Mouse (Mus musculus): ENCODE results near the gene Llcfc1. TPM values are rescaled to one million over a fixed set of nuclear protein-coding genes. Genes with fewer than 3 reads are reported as not detected.

Gene Llcfc1
- polyA plus RNA-seq, 1 experiment = not detected

GRCm38 (mm10) chr6:41646220-41646619 lies 38.0 kb upstream of the Llcfc1 start:
- 81% methylated on average over 3 of the region's 3 CpGs for WGBS
- H3K4me3 ChIP-seq (ENCODE audit: insufficient read depth, low read depth, low read length) = no peak overlapping the region
- no peaks in the 10 kb centered on the region for H3K4me1 ChIP-seq (ENCODE audit: control insufficient read depth, insufficient read depth, low read length)
- no peak overlapping the region for H3K27ac ChIP-seq (ENCODE audit: insufficient read depth, low read depth, low read length)
- TF ChIP-seq CTCF (IDR thresholded peaks at IDR 0.05; ENCODE audit: insufficient read depth, low read depth, low read length) (no peak), POLR2A (IDR thresholded peaks at IDR 0.05; ENCODE audit: insufficient read depth, low read depth, low read length) (no peak)

- Histone ChIP-seq H3K4me3 (ENCODE audit: insufficient read depth, low read depth, low read length) (no peak overlapping the region), H3K4me1 (ENCODE audit: control insufficient read depth, insufficient read depth, low read length) (no peaks in the 10 kb centered on the region), H3K27ac (ENCODE audit: insufficient read depth, low read depth, low read length) (no peak overlapping the region)
- TF ChIP-seq CTCF (IDR thresholded peaks at IDR 0.05; ENCODE audit: insufficient read depth, low read depth, low read length) (no peak), POLR2A (IDR thresholded peaks at IDR 0.05; ENCODE audit: insufficient read depth, low read depth, low read length) (no peak)
Measured at GRCm38 (mm10) chr6:41646672-41647071, 37.6 kb upstream of the Llcfc1 start.

- Histone ChIP-seq H3K4me3 (ENCODE audit: insufficient read depth, low read depth, low read length) (no peak overlapping the region), H3K27ac (ENCODE audit: insufficient read depth, low read depth, low read length) (no peak overlapping the region), H3K4me1 (ENCODE audit: control insufficient read depth, insufficient read depth, low read length) (no peaks in the 10 kb centered on the region)
- WGBS = 95% methylated on average over 5 of the region's 5 CpGs
- TF ChIP-seq POLR2A (IDR thresholded peaks at IDR 0.05; ENCODE audit: insufficient read depth, low read depth, low read length) (no peak), CTCF (IDR thresholded peaks at IDR 0.05; ENCODE audit: insufficient read depth, low read depth, low read length) (no peak)
Measured at GRCm38 (mm10) chr6:41653173-41653572, 31.1 kb upstream of the Llcfc1 start.

GRCm38 (mm10) chr6:41654648-41655047 lies 29.6 kb upstream of the Llcfc1 start:
- WGBS = 90% methylated on average over 8 of the region's 8 CpGs
- H3K4me3 ChIP-seq (ENCODE audit: insufficient read depth, low read depth, low read length) = no peak overlapping the region
- no peak overlapping the region for H3K27ac ChIP-seq (ENCODE audit: insufficient read depth, low read depth, low read length)
- no peaks in the 10 kb centered on the region for H3K4me1 ChIP-seq (ENCODE audit: control insufficient read depth, insufficient read depth, low read length)
- TF ChIP-seq CTCF (IDR thresholded peaks at IDR 0.05; ENCODE audit: insufficient read depth, low read depth, low read length) (no peak), POLR2A (IDR thresholded peaks at IDR 0.05; ENCODE audit: insufficient read depth, low read depth, low read length) (no peak)

- Histone ChIP-seq H3K4me3 (ENCODE audit: insufficient read depth, low read depth, low read length) (no peak overlapping the region), H3K4me1 (ENCODE audit: control insufficient read depth, insufficient read depth, low read length) (no peaks in the 10 kb centered on the region), H3K27ac (ENCODE audit: insufficient read depth, low read depth, low read length) (no peak overlapping the region)
- 93% methylated on average over 1 of the region's 1 CpGs for WGBS
- TF ChIP-seq CTCF (IDR thresholded peaks at IDR 0.05; ENCODE audit: insufficient read depth, low read depth, low read length) (no peak), POLR2A (IDR thresholded peaks at IDR 0.05; ENCODE audit: insufficient read depth, low read depth, low read length) (no peak)
Measured at GRCm38 (mm10) chr6:41658487-41658886, 25.7 kb upstream of the Llcfc1 start.

GRCm38 (mm10) chr6:41662320-41662719 lies 21.9 kb upstream of the Llcfc1 start:
- TF ChIP-seq CTCF (IDR thresholded peaks at IDR 0.05; ENCODE audit: insufficient read depth, low read depth, low read length) = no peak
- TF ChIP-seq POLR2A (IDR thresholded peaks at IDR 0.05; ENCODE audit: insufficient read depth, low read depth, low read length) = no peak
- H3K4me1 ChIP-seq (ENCODE audit: control insufficient read depth, insufficient read depth, low read length) = no peaks in the 10 kb centered on the region
- WGBS = 29% methylated on average over 2 of the region's 2 CpGs
- no peak overlapping the region for H3K27ac ChIP-seq (ENCODE audit: insufficient read depth, low read depth, low read length)
- no peak overlapping the region for H3K4me3 ChIP-seq (ENCODE audit: insufficient read depth, low read depth, low read length)

- WGBS = 93% methylated on average over 2 of the region's 2 CpGs
- no peak for TF ChIP-seq POLR2A (IDR thresholded peaks at IDR 0.05; ENCODE audit: insufficient read depth, low read depth, low read length)
- TF ChIP-seq CTCF (IDR thresholded peaks at IDR 0.05; ENCODE audit: insufficient read depth, low read depth, low read length) = no peak
Measured at GRCm38 (mm10) chr6:41676530-41676929, 7.7 kb upstream of the Llcfc1 start.

GRCm38 (mm10) chr6:41680669-41681068 lies 3.6 kb upstream of the Llcfc1 start, which contains the start of gene Trpv5:
Trpv5 (minus strand) TSS chr6:41680769.
- Histone ChIP-seq H3K4me3 (ENCODE audit: insufficient read depth, low read depth, low read length) (no peak within 1 kb of the TSS), H3K4me1 (ENCODE audit: control insufficient read depth, insufficient read depth, low read length) (no peaks in the 10 kb centered on the region), H3K27ac (ENCODE audit: insufficient read depth, low read depth, low read length) (no peak within 1 kb of the TSS)
- WGBS = 78% methylated on average over 1 of the region's 1 CpGs
- no peak for TF ChIP-seq POLR2A (IDR thresholded peaks at IDR 0.05; ENCODE audit: insufficient read depth, low read depth, low read length)
- TF ChIP-seq CTCF (IDR thresholded peaks at IDR 0.05; ENCODE audit: insufficient read depth, low read depth, low read length) = no peak

More at GRCm38 (mm10) chr6:41676530-41676929, 7.7 kb upstream of the Llcfc1 start:
- Histone ChIP-seq H3K4me1 (ENCODE audit: control insufficient read depth, insufficient read depth, low read length) (no peaks in the 10 kb centered on the region), H3K27ac (ENCODE audit: insufficient read depth, low read depth, low read length) (no peak overlapping the region), H3K4me3 (ENCODE audit: insufficient read depth, low read depth, low read length) (no peak overlapping the region)

GRCm38 (mm10) chr6:41681656-41682055 lies 2.6 kb upstream of the Llcfc1 start:
- no peak for TF ChIP-seq CTCF (IDR thresholded peaks at IDR 0.05; ENCODE audit: insufficient read depth, low read depth, low read length)
- TF ChIP-seq POLR2A (IDR thresholded peaks at IDR 0.05; ENCODE audit: insufficient read depth, low read depth, low read length) = no peak
- Histone ChIP-seq H3K27ac (ENCODE audit: insufficient read depth, low read depth, low read length) (no peak overlapping the region), H3K4me1 (ENCODE audit: control insufficient read depth, insufficient read depth, low read length) (no peaks in the 10 kb centered on the region), H3K4me3 (ENCODE audit: insufficient read depth, low read depth, low read length) (no peak overlapping the region)
- WGBS = 90% methylated on average over 5 of the region's 5 CpGs

GRCm38 (mm10) chr6:41684911-41685310 lies 680 bp downstream of the Llcfc1 start:
- TF ChIP-seq POLR2A (IDR thresholded peaks at IDR 0.05; ENCODE audit: insufficient read depth, low read depth, low read length) (no peak), CTCF (IDR thresholded peaks at IDR 0.05; ENCODE audit: insufficient read depth, low read depth, low read length) (no peak)
- WGBS = 90% methylated on average over 5 of the region's 5 CpGs
- Histone ChIP-seq H3K27ac (ENCODE audit: insufficient read depth, low read depth, low read length) (no peak overlapping the region), H3K4me1 (ENCODE audit: control insufficient read depth, insufficient read depth, low read length) (no peaks in the 10 kb centered on the region), H3K4me3 (ENCODE audit: insufficient read depth, low read depth, low read length) (no peak overlapping the region)
